Mouse (Mus musculus): ENCODE data around the gene Acvrl1.

Acvrl1 gene

GRCm38 (mm10) chr15:101128181-101129089 is at the start of gene Acvrl1:
Gene Acvrl1, plus strand, starts transcription at chr15:101128522.
- no peak for DNase-seq (ENCODE audit: low spot score)

GRCm38 (mm10) chr15:101078731-101079156 is 49.6 kb upstream of the Acvrl1 start:
- DNase-seq (ENCODE audit: low spot score): no peak

- DNase-seq (ENCODE audit: low spot score): no peak
Measured at GRCm38 (mm10) chr15:101080031-101080520, 48.2 kb upstream of the Acvrl1 start.

- DNase-seq (ENCODE audit: low spot score): no peak
Measured at GRCm38 (mm10) chr15:101081035-101081548, 47.2 kb upstream of the Acvrl1 start.

- no peak for DNase-seq (ENCODE audit: low spot score)
Measured at GRCm38 (mm10) chr15:101082236-101082635, 46.1 kb upstream of the Acvrl1 start.

- DNase-seq (ENCODE audit: low spot score): no peak
Measured at GRCm38 (mm10) chr15:101084499-101084898, 43.8 kb upstream of the Acvrl1 start.

- DNase-seq (ENCODE audit: low spot score): no peak
Measured at GRCm38 (mm10) chr15:101086451-101086850, 41.9 kb upstream of the Acvrl1 start.

GRCm38 (mm10) chr15:101086956-101087355 is 41.4 kb upstream of the Acvrl1 start:
- DNase-seq (ENCODE audit: low spot score): no peak

- DNase-seq (ENCODE audit: low spot score): no peak
Measured at GRCm38 (mm10) chr15:101088291-101088690, 40.0 kb upstream of the Acvrl1 start.

GRCm38 (mm10) chr15:101091551-101091950 is 36.8 kb upstream of the Acvrl1 start:
- DNase-seq (ENCODE audit: low spot score): no peak

GRCm38 (mm10) chr15:101092121-101092828 is 36.0 kb upstream of the Acvrl1 start:
- no peak for DNase-seq (ENCODE audit: low spot score)

- DNase-seq (ENCODE audit: low spot score): no peak
Measured at GRCm38 (mm10) chr15:101092829-101093648, 35.3 kb upstream of the Acvrl1 start.

- DNase-seq (ENCODE audit: low spot score): no peak
Measured at GRCm38 (mm10) chr15:101093988-101094387, 34.3 kb upstream of the Acvrl1 start.

- DNase-seq (ENCODE audit: low spot score): no peak
Measured at GRCm38 (mm10) chr15:101094979-101095378, 33.3 kb upstream of the Acvrl1 start.

GRCm38 (mm10) chr15:101095392-101095791 is 32.9 kb upstream of the Acvrl1 start:
- no peak for DNase-seq (ENCODE audit: low spot score)

- no peak for DNase-seq (ENCODE audit: low spot score)
Measured at GRCm38 (mm10) chr15:101097985-101098651, 30.2 kb upstream of the Acvrl1 start.

GRCm38 (mm10) chr15:101100996-101101395 is 27.3 kb upstream of the Acvrl1 start:
- no peak for DNase-seq (ENCODE audit: low spot score)

- no peak for DNase-seq (ENCODE audit: low spot score)
Measured at GRCm38 (mm10) chr15:101103605-101104304, 24.6 kb upstream of the Acvrl1 start.

GRCm38 (mm10) chr15:101105496-101105994 is 22.8 kb upstream of the Acvrl1 start:
- peak; percentile 22 for DNase-seq (ENCODE audit: low spot score)

- DNase-seq (ENCODE audit: low spot score): no peak
Measured at GRCm38 (mm10) chr15:101106011-101106410, 22.3 kb upstream of the Acvrl1 start.
